Mouse (Mus musculus): ENCODE results near the gene Gcc2.
"Not testable (repeated sequence)": the region's sequence is repeated elsewhere in the genome, so short reads cannot be mapped to it uniquely, and the experiment has no call there.

Gcc2 gene

GRCm38 (mm10) chr10:58323028-58323991, 68.0 kb downstream of the Gcc2 start, which contains the start of gene Lims1:
Gene Lims1 (plus strand): TSS chr10:58323466.
- peak; percentile 95 for DNase-seq (ENCODE audit: low read depth, low spot score)

- DNase-seq (ENCODE audit: low read depth, low spot score), result no peak
Observed at GRCm38 (mm10) chr10:58326271-58326670, 71.0 kb downstream of the Gcc2 start.

GRCm38 (mm10) chr10:58327836-58328235, 72.5 kb downstream of the Gcc2 start:
- not testable (repeated sequence) for DNase-seq (ENCODE audit: low read depth, low spot score)

- no peak for DNase-seq (ENCODE audit: low read depth, low spot score)
Observed at GRCm38 (mm10) chr10:58328517-58329108, 73.3 kb downstream of the Gcc2 start.

- no peak for DNase-seq (ENCODE audit: low read depth, low spot score)
Observed at GRCm38 (mm10) chr10:58330635-58331034, 75.3 kb downstream of the Gcc2 start.

GRCm38 (mm10) chr10:58331741-58332140, 76.4 kb downstream of the Gcc2 start:
- DNase-seq (ENCODE audit: low read depth, low spot score), result peak; percentile 55

- no peak for DNase-seq (ENCODE audit: low read depth, low spot score)
Observed at GRCm38 (mm10) chr10:58333414-58333813, 78.1 kb downstream of the Gcc2 start.

GRCm38 (mm10) chr10:58336156-58336555, 80.9 kb downstream of the Gcc2 start:
- DNase-seq (ENCODE audit: low read depth, low spot score), result no peak

GRCm38 (mm10) chr10:58337091-58337490, 81.8 kb downstream of the Gcc2 start:
- DNase-seq (ENCODE audit: low read depth, low spot score), result not testable (repeated sequence)

- DNase-seq (ENCODE audit: low read depth, low spot score), result no peak
Observed at GRCm38 (mm10) chr10:58338590-58338989, 83.3 kb downstream of the Gcc2 start.

GRCm38 (mm10) chr10:58341685-58342084, 86.4 kb downstream of the Gcc2 start:
- DNase-seq (ENCODE audit: low read depth, low spot score), result no peak

- DNase-seq (ENCODE audit: low read depth, low spot score), result no peak
Observed at GRCm38 (mm10) chr10:58342199-58342598, 86.9 kb downstream of the Gcc2 start.

- DNase-seq (ENCODE audit: low read depth, low spot score), result no peak
Observed at GRCm38 (mm10) chr10:58343552-58343951, 88.3 kb downstream of the Gcc2 start.

GRCm38 (mm10) chr10:58350600-58350999, 95.3 kb downstream of the Gcc2 start:
- no peak for DNase-seq (ENCODE audit: low read depth, low spot score)

- DNase-seq (ENCODE audit: low read depth, low spot score), result no peak
Observed at GRCm38 (mm10) chr10:58351670-58352069, 96.4 kb downstream of the Gcc2 start.

- DNase-seq (ENCODE audit: low read depth, low spot score), result no peak
Observed at GRCm38 (mm10) chr10:58352364-58352763, 97.1 kb downstream of the Gcc2 start.

GRCm38 (mm10) chr10:58354561-58354960, 99.3 kb downstream of the Gcc2 start:
- DNase-seq (ENCODE audit: low read depth, low spot score), result no peak
